Mouse (Mus musculus): Measurements from ENCODE around the gene Ints7. TPM values are rescaled to one million over a fixed set of nuclear protein-coding genes. Genes with fewer than 3 reads are reported as not detected.

Ints7 gene
- polyA plus RNA-seq, 1 experiment from 2014 or later, result 66.2 TPM

DNA sequence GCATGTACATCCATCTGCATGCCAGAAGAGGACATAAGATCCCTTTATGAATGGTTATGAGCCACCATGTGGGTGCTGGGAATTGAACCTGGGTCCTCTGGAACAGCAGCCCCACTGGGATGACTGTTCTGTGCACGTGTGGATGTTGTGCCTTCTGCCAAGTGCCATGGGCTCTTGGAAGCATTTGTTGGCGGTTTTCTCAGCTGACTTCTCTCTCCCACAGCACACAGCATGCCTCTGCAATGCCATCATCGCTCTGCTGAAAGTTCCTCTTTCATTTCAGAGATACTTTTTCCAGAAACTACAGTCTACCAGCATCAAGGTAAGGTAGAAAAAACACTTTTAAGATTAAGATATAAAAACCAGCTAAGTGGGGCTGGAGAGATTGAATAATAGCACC is 42.2 kb downstream of the Ints7 start:
- Histone ChIP-seq H3K9ac (no peak overlapping the region), H3K4me3 (no peak overlapping the region), H3K4me2 (no peak overlapping the region), H3K9me3 (no peaks in the 10 kb centered on the region), H3K27ac (no peak overlapping the region), H3K4me1 (no peaks in the 10 kb centered on the region), H3K27me3 (no peaks in the 10 kb centered on the region), H3K36me3 (peaks cover 98% of the 10 kb centered on the region)
- 86% methylated on average over 3 of the region's 3 CpGs for WGBS
- ATAC-seq (ENCODE audit: insufficient number of reproducible peaks, insufficient read depth, low FRiP score, low TSS enrichment, low read depth), result no peak

DNA sequence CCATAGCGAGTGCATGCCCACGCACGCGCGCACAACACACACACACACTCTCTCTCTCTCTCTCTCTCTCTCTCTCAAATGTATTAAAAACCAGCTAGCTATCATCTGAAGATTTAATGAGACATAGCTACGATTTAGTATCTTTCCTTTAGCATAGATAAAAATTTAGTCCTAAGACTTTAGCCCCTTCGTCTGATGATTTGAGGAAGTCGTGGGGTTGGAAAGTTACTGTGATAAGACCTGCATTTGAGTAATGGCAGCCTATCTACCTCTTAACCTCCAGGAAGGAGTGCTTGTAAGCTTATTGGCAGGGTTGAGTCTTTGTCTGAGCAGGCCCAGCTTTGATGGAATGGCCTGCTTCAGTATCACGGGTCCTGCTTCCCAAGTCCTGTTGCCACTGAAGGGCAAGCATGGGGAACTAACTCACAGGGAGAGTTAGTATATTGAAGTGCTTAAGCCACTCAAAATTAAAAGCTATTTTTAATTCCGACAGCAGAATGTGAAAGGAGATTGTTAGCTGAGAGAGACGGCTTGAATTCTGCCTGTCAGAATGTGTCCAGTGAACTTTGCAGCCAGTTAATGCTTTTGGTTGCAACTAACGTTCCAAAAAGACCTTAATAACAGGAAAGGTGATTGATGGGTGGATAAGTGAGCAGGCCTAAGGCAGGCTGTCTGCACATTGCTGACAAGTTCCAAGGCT is 42.8 kb downstream of the Ints7 start:
- no peaks in the 10 kb centered on the region for H3K27me3 ChIP-seq
- no peaks in the 10 kb centered on the region for H3K4me1 ChIP-seq
- 90% methylated on average over 12 of the region's 12 CpGs for WGBS
- no peak overlapping the region for H3K4me3 ChIP-seq
- no peaks in the 10 kb centered on the region for H3K9me3 ChIP-seq
- no peak overlapping the region for H3K27ac ChIP-seq
- H3K36me3 ChIP-seq, result peaks cover 98% of the 10 kb centered on the region
- H3K4me2 ChIP-seq, result no peak overlapping the region
- H3K9ac ChIP-seq, result no peak overlapping the region
- ATAC-seq (ENCODE audit: insufficient number of reproducible peaks, insufficient read depth, low FRiP score, low TSS enrichment, low read depth), result no peak

DNA sequence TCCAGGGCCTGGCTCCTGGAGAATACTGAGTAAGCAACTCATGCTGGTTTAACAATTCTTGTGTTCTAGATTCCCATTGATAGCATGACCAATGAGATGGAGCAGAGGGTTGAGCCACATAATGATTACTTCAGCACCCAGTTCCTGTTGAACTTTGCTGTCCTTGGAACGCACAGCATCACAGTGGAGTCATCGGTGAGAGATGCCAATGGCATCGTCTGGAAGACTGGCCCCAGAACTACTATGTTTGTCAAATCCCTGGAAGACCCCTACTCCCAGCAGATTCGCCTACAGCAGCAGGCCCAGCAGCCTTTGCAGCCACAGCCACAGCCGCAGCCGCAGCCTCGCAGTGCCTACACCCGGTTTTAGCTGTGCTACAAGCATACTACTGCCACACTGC is 45.7 kb downstream of the Ints7 start:
- Histone ChIP-seq H3K4me1 (no peaks in the 10 kb centered on the region), H3K36me3 (peaks cover 74% of the 10 kb centered on the region), H3K4me2 (no peak overlapping the region), H3K9ac (no peak overlapping the region), H3K27ac (no peak overlapping the region), H3K9me3 (no peaks in the 10 kb centered on the region), H3K4me3 (no peak overlapping the region), H3K27me3 (no peaks in the 10 kb centered on the region)
- no peak for ATAC-seq (ENCODE audit: insufficient number of reproducible peaks, insufficient read depth, low FRiP score, low TSS enrichment, low read depth)
- WGBS, result 93% methylated on average over 8 of the region's 8 CpGs

DNA sequence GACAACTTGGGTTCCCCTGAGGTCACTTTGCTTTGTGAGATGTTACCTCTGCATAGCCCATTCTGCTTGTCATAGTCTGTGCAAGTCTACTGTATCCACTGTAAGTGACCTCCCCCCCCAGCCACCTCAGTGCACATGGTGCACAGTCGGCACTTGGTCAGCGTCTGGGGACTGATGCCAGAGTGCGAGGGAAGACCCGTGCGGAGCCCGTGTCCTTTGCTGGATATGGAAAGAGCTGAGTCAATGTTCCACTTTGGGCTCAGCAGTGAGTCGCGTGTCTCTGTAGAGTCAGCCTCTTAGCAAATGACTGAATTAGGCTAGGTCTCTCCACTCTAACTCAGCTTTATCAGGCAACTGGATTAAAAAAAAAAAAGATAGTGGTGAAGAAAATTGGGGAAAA is 47.4 kb downstream of the Ints7 start:
- no peaks in the 10 kb centered on the region for H3K4me1 ChIP-seq
- H3K9me3 ChIP-seq, result no peaks in the 10 kb centered on the region
- no peak overlapping the region for H3K4me3 ChIP-seq
- H3K27me3 ChIP-seq, result no peaks in the 10 kb centered on the region
- H3K4me2 ChIP-seq, result no peak overlapping the region
- no peak overlapping the region for H3K9ac ChIP-seq
- 94% methylated on average over 8 of the region's 8 CpGs for WGBS
- H3K36me3 ChIP-seq, result peaks cover 57% of the 10 kb centered on the region
- H3K27ac ChIP-seq, result no peak overlapping the region
- ATAC-seq (ENCODE audit: insufficient number of reproducible peaks, insufficient read depth, low FRiP score, low TSS enrichment, low read depth), result no peak

DNA sequence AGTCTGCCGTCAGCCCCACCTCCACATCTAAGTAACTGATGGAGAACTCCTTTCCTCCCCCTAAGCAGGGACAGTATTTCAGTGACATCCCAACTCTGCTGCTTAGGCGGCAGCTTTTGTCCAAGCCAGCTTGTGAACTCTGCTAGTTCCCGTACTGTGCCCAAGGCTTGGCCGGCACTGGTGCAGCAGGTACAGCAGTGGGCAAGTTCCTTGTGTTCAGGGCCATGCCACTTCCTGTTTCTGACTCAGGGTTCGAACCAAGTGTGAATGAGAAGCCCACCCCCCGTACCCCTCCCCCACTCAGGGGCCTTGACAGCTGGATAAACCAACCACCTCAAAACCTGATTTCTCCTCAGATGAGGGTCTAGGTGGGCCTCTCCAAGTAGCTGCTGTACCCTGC is 49.1 kb downstream of the Ints7 start:
- H3K4me1 ChIP-seq, result no peaks in the 10 kb centered on the region
- no peaks in the 10 kb centered on the region for H3K27me3 ChIP-seq
- H3K4me2 ChIP-seq, result no peak overlapping the region
- H3K4me3 ChIP-seq, result no peak overlapping the region
- H3K36me3 ChIP-seq, result peaks cover 41% of the 10 kb centered on the region
- no peak overlapping the region for H3K9ac ChIP-seq
- ATAC-seq (ENCODE audit: insufficient number of reproducible peaks, insufficient read depth, low FRiP score, low TSS enrichment, low read depth), result no peak
- no peaks in the 10 kb centered on the region for H3K9me3 ChIP-seq
- WGBS, result 78% methylated on average over 6 of the region's 6 CpGs
- H3K27ac ChIP-seq, result no peak overlapping the region

DNA sequence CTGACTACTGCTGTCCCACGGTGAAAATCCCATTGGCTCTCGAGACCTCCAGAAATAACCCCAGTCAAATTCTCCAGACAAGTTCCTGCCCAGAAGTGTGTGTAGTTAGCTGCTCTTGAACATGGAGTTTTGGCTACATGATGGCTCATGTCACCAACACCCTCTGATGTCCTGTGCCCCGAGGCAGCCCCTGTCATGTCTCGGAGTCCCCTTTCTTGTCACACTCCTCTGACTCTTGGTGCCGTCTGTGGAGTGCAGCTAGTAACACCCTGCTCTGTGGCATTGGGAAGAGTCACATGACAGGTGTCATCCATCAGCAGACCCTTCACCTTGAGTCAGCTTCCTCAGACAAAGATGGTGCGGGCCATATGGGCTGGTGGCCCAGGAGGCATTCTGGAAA is 49.6 kb downstream of the Ints7 start:
- Histone ChIP-seq H3K9ac (no peak overlapping the region), H3K4me2 (no peak overlapping the region), H3K4me1 (no peaks in the 10 kb centered on the region), H3K27me3 (no peaks in the 10 kb centered on the region), H3K9me3 (no peaks in the 10 kb centered on the region), H3K27ac (no peak overlapping the region), H3K36me3 (peaks cover 35% of the 10 kb centered on the region), H3K4me3 (no peak overlapping the region)
- WGBS, result 71% methylated on average over 6 of the region's 6 CpGs
- ATAC-seq (ENCODE audit: insufficient number of reproducible peaks, insufficient read depth, low FRiP score, low TSS enrichment, low read depth), result no peak

DNA sequence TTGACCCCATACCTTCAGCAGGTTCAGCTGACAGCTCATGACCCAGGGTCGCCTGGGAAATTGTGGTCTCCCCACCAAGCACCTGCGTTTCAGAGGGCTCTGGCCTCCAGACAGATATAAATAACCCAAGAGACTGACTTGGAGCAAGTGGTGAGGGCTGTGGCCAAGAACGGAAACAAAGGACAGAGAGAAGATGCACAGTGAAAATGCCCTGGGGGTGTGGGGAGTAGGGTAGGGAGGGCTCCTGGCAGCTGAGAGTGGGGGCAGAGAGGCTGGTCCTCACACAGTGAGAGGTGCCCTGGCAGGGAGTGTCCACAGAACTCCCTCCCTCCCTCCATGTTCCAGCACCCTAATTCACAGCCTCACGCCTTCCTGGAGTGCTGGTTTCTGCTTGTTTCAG is 50.2 kb downstream of the Ints7 start:
- no peak for ATAC-seq (ENCODE audit: insufficient number of reproducible peaks, insufficient read depth, low FRiP score, low TSS enrichment, low read depth)
- Histone ChIP-seq H3K4me2 (no peak overlapping the region), H3K36me3 (peaks cover 29% of the 10 kb centered on the region), H3K27ac (no peak overlapping the region), H3K4me1 (no peaks in the 10 kb centered on the region), H3K4me3 (no peak overlapping the region), H3K9me3 (no peaks in the 10 kb centered on the region), H3K27me3 (no peaks in the 10 kb centered on the region), H3K9ac (no peak overlapping the region)
- WGBS, result 30% methylated on average over 4 of the region's 4 CpGs

DNA sequence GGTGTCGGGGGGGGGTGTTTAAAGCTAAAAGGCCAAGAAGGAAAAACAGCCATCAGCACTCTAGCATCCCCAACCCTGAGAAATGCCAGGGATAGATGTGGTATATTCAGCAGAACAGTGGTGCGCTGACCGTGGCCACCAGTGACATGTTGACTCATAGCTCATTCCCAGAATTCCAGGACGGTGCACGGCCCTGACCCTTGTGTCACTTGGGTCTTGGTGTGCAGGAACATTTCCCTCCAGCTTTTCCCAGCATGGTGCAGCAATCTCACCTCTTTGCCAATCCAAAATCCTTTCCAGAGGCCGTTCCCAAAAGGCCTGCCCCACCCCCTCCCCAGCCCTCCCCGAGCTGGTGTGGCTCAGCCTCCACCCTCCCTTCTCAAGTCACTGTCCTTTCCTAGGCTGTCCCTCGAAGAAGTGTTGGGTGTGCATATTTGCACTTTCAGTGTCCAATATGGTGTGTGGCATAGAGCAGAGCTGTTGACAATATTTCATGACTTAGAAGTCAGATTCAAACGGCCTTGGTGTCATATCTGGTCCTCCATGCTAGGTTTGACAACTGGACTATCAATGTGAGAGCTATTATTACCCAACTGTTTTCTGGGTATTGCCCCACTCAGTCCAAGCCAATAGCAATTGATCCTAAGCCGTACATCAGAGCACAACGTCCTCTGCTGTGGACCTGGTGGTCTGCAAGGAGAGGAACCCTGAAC is 53.2 kb downstream of the Ints7 start:
- H3K27me3 ChIP-seq, result no peaks in the 10 kb centered on the region
- ATAC-seq (ENCODE audit: insufficient number of reproducible peaks, insufficient read depth, low FRiP score, low TSS enrichment, low read depth), result no peak
- no peak overlapping the region for H3K4me2 ChIP-seq
- H3K4me1 ChIP-seq, result no peaks in the 10 kb centered on the region
- H3K27ac ChIP-seq, result no peak overlapping the region
- no peaks in the 10 kb centered on the region for H3K9me3 ChIP-seq
- 70% methylated on average over 11 of the region's 11 CpGs for WGBS
- no peak overlapping the region for H3K9ac ChIP-seq
- no peak overlapping the region for H3K4me3 ChIP-seq
- H3K36me3 ChIP-seq, result 0 out of 2 replicates have a peak, but pooled peaks cover under 1% of the 10 kb centered on the region

DNA sequence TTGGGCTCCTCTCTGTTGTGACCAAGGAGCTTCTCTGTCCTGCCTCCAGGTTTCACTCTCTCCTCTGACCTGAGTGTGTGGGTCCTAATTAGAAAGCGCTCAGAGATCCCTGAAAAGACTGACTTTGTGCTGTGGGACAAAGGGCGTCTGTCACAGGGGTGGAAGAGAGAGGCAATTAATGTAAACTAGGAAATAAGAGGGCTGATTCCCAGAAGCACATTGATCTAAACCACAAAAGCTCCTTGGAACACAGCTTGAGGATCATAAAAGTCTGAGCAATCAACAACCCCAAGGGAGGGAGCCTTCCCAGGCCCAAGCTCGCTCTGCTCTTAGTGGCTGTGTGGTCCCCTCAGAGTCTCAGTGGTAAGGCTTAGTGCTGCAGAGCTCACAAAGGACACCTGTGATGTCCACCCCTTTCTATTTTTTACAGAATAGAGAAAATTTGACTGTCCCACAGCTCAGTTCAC is 53.8 kb downstream of the Ints7 start:
- no peaks in the 10 kb centered on the region for H3K27me3 ChIP-seq
- no peak for ATAC-seq (ENCODE audit: insufficient number of reproducible peaks, insufficient read depth, low FRiP score, low TSS enrichment, low read depth)
- H3K4me2 ChIP-seq, result no peak overlapping the region
- H3K27ac ChIP-seq, result no peak overlapping the region
- no peak overlapping the region for H3K4me3 ChIP-seq
- no peaks in the 10 kb centered on the region for H3K4me1 ChIP-seq
- WGBS, result 52% methylated on average over 3 of the region's 3 CpGs
- H3K9me3 ChIP-seq, result no peaks in the 10 kb centered on the region
- no peaks in the 10 kb centered on the region for H3K36me3 ChIP-seq
- H3K9ac ChIP-seq, result no peak overlapping the region

DNA sequence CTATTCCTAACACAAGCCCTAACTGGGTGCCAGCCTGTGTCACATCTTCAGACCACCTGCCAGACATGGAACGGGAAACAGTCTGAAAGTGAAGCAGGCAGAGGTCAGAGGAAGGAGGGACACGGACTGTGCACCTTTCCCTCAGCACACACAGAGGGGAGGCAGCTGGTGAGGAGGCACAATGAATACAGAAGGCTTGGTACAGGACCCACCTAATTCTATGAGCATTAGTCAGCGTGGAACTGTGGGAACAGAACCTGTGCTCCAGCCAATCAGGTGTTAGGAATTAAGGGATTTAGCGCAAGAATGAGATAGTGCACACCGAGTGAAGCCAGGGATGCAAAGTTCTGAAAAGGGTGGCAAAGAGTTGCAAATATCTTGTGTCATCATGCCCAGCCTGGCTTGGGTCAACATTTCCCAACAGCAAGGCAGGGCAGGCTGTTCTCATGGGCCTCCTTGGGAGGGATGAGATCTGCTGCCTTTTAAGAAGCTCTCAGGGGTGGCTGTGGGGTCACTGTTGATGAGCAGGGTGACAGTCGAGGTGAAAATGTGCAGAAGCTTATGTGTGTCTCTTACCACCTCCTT is 57.2 kb downstream of the Ints7 start:
- Histone ChIP-seq H3K4me2 (no peak overlapping the region), H3K36me3 (no peaks in the 10 kb centered on the region), H3K4me1 (no peaks in the 10 kb centered on the region), H3K9me3 (no peaks in the 10 kb centered on the region), H3K9ac (no peak overlapping the region), H3K4me3 (no peak overlapping the region), H3K27ac (no peak overlapping the region), H3K27me3 (no peaks in the 10 kb centered on the region)
- 72% methylated on average over 6 of the region's 6 CpGs for WGBS
- ATAC-seq (ENCODE audit: insufficient number of reproducible peaks, insufficient read depth, low FRiP score, low TSS enrichment, low read depth), result no peak

DNA sequence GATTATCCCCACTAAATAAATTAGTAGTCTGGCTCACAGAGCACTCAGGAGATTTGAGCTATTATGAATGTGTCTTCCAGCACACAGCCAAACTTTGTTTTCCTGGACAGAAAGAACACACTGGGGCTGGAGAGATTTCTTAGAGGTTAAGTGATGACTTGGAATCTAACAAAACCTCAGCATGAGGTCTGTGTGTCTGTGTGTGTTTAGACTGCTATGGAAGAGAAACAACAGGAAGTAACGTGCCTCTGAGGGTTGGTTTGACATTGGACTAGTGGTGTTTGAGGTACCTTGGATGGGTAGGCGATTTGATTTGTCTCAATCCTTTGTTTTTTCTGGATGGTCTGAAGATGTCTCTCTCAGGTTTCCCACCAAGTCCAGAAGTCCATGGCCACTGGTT is 58.7 kb downstream of the Ints7 start:
- 72% methylated on average over 2 of the region's 2 CpGs for WGBS
- no peaks in the 10 kb centered on the region for H3K36me3 ChIP-seq
- H3K4me2 ChIP-seq, result no peak overlapping the region
- H3K4me1 ChIP-seq, result no peaks in the 10 kb centered on the region
- H3K27me3 ChIP-seq, result no peaks in the 10 kb centered on the region
- no peaks in the 10 kb centered on the region for H3K9me3 ChIP-seq
- ATAC-seq (ENCODE audit: insufficient number of reproducible peaks, insufficient read depth, low FRiP score, low TSS enrichment, low read depth), result no peak
- H3K4me3 ChIP-seq, result no peak overlapping the region
- no peak overlapping the region for H3K9ac ChIP-seq
- no peak overlapping the region for H3K27ac ChIP-seq

DNA sequence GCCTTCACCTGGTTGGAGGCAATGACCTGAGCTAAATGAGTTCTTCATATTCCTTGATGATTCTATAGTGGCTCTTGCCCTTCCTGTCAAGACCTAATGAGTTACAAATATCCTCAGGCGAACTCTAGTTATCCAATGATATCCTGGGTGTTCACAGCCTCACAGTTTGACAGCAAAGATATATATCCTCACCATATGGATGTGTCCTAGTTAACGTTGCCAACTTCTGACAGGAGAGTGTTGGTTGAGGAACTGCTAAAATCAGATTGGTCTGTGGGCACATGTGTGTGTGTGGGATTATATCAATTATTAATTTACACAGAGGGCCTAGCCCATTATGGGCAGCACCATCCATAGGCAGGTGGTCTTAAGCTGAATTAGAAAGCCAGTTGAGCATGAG is 63.0 kb downstream of the Ints7 start:
- no peaks in the 10 kb centered on the region for H3K4me1 ChIP-seq

More for the DNA sequence above, 63.0 kb downstream of the Ints7 start:
- 77% methylated on average over 2 of the region's 2 CpGs for WGBS
- H3K4me2 ChIP-seq, result no peak overlapping the region
- no peaks in the 10 kb centered on the region for H3K9me3 ChIP-seq
- ATAC-seq (ENCODE audit: insufficient number of reproducible peaks, insufficient read depth, low FRiP score, low TSS enrichment, low read depth), result no peak
- H3K36me3 ChIP-seq, result no peaks in the 10 kb centered on the region
- no peak overlapping the region for H3K9ac ChIP-seq
- H3K27ac ChIP-seq, result no peak overlapping the region
- H3K4me3 ChIP-seq, result no peak overlapping the region
- no peaks in the 10 kb centered on the region for H3K27me3 ChIP-seq

All from embryonic facial prominence, embryonic 13.5 days (tissue).